Mouse (Mus musculus) G1E-ER4 (cell line): ENCODE results near the gene Ccdc85c. TPM values are rescaled to one million over a fixed set of nuclear protein-coding genes. Genes with fewer than 3 reads are reported as not detected.

Source experiments
- GATA1 ChIP-seq: IDR thresholded peaks from one replicate; pipeline ENCODE4 v1.8.0; 2012; ENCODE audit warnings: low read length, inconsistent platforms
- polyA plus RNA-seq: library from polyadenylated mRNA; stranded (reverse); fragments of >175 nt; gene quantifications from 2 replicates; pipeline ENCODE4 v1.2.3, GENCODE M21; 2012

Gene Ccdc85c
- polyA plus RNA-seq, 1 experiment: not detected

DNA sequence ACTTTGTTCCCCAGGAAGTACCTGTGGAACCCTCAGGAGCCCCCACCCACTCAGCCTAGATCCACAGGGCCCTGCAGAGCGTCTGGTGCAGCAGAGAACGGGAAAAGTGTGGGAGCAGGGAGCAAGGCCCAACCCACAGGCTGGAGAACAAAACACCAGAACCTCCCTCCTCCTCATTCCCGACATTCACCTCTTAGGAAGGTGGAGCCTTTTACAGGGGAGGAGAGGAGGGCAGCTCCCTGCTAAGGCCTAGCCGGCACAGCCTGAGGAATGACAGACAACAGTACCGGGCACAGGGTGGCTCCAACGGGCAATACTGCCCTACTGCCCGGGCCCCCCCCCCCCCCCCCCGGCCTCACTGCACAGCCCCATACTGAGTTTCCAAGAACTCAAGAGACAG, 51.9 kb downstream of the Ccdc85c start:
- no peak for TF ChIP-seq GATA1

DNA sequence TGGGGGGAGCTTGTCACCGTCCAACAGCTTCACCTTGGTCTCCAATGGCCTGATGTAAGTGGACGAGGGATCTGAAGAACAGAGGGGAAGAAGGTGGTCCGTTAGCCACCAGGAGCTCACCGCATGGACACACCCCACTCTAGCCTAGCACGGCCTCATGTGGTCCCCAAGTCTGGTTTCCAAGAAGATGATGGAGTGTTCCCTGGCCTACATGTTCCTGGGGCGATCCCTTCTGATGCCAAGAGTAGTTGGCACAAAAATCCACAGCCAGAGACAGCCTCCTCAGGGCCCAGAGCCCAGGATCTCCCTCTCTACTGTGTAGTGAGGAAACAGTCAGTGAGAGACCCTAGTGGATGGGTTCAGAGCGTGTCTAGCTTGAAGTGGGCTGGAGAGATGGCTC, 53.5 kb downstream of the Ccdc85c start:
- no peak for TF ChIP-seq GATA1

DNA sequence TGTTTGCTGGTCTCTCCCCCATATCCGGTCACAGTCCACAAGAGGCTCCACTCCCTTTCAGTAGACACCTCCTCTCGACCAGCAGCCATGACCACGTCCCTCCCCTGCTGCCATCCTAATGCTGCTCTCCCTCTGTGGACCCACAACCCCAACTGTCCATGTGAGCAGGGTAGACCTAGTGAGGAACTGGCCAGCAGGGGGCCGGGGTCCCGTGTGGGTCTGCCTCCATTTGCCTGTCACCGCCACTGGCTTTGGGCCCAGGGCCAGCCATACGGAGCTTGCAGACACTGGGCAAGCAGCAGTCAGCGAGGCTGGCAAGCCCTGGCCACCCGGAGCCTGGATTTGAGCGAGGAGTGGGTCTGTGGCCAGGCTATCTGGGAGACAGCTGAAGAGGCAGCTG, 54.0 kb downstream of the Ccdc85c start:
- TF ChIP-seq GATA1: no peak

DNA sequence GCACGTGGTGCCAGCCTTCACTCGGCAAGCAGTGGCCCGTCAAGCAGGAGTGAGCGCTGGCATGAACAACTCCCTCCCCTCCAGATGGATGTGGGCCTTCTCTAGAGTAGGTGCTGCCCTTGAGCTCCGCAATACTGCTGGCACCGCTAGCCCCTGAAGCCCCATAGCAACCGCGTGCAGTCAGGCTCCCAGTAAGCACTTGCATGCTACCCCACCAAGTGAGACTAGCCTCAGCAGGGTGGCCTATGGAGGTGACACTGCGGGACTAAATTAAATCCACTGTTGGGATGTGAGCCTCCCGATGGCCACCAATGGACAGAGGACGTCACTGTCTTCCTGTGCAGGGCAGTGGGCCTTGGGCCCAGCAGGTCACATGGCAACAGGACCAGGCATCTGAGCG, 54.6 kb downstream of the Ccdc85c start:
- TF ChIP-seq GATA1: no peak

DNA sequence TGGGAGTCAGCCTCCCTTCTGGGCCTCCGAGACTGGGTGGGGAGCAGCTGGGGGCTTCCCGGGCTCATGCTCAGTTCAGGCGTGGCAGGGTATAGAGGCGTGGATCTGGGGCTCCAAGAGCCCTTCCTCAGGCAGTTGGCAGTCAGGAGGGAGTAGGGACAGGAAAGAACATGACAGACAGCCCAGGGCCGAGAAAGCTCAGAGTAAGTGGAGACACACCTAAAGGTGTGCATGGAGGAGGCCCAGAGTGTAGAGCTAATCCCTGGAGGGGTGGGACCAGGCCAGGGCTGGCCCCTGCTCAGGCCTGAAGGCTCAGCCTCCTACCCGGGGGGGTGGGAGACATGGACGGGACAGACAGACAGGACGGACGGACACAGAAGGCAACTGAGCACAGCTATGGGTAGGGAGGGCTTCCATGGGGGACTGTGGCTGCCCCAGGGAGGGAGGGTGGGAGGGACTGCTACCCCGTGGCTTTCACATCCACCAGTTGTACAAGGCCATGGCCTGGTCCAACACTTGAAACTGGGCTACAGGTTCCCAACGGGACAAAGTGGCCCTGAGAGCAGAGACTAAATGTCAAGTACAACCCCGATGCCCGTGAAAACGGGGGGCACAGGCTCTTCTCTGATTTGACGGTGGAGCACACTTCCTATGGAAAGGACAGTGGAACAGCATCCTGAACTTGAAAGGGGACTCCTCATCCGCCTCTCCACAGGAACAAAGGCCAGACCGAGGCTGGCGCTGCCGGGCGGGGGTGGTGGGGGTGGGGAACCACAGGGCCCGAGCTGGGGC, 55.2 kb downstream of the Ccdc85c start:
- no peak for TF ChIP-seq GATA1

DNA sequence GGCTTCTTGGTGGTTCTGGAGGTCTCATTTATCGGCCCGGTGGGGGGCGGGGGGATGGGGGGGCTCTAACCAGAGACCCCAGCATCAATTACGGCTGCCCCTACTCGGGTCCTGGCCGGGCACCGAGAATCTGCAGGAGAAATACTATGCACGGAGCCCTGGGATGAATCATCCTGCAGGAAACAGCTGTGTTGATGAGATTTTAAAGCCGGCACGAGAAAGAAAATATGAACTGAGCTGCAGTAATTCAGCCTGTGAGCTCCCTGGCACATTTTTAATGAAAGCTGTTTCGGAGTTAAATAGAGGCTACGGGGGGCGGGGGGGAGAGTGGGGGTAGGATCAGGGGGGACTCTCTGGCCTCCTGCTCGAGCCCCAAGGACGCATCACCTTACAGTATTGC, 56.1 kb downstream of the Ccdc85c start:
- no peak for TF ChIP-seq GATA1

DNA sequence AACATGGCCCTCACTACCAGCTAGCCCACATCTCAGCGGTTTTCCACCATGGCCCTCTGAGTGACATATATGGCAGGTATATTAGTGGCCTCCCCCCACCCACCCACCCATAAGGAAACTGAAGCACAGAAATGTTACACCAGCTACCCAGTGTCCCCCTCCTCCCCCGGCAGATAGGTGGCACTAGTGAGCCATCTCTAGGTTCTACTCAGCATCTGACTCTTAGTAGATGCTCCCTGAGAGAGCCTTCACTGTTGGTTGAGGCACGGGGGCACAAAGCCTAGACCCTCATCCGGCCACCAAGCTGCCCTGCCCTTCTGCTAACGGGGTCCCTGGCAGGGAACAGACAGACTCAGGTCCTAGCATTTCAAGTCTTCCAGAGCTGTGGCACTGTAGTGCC, 57.7 kb downstream of the Ccdc85c start:
- TF ChIP-seq GATA1: no peak

DNA sequence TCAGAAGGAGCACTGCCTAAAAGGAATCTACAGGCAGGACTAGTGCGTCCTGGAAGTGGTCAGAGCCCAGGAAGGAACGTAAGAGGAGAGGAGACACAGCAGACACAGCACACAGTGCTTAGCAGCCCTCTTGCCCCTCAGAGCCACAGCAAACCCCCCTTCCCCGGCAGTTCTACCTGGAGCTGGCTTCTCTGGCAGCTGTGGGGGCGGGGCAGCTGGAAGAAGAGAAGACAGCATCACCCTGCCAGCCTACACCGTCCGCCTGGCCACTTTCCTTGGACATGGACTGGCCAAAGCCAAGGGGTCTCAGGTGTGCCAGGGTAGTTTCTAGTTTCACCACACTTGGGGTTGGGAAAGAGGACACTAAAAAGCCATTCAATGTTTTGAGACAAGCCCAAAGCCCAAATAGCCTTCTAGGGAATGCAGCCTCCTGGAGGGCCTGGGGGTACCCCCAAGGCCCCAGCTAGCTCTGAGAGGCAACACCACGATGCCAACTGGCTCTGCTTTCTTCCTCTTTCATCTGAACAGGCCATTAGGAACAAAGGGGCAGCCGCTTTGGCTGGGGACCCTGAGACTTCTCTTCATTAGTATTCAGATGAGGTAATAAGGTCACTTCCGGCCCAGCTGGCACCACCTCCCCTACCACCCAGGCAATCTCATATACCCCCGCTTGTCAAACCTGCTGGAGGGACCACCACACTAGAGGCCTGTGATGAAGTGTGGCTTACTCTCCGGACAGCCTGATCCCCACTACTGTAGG, 58.4 kb downstream of the Ccdc85c start:
- no peak for TF ChIP-seq GATA1

DNA sequence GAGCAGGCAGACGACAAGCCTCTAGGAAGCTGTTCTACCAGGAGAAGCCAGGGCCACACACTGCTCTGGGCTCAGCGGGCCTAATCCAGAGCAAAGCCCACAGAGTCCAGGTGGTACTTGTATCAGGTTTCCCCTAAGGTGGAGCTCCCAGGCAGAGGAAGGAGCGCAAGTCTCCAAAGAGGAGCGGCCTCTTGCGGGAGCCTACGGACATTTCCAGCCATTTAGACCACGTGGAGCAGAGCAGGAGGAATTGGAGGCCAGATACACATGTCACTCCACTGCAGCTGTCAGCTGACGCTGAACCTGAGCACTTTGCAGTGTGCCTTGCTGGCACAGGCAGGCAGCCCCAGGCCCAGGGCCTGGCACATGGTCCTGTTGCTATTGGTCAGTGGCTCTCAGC, 60.1 kb downstream of the Ccdc85c start:
- TF ChIP-seq GATA1: no peak

DNA sequence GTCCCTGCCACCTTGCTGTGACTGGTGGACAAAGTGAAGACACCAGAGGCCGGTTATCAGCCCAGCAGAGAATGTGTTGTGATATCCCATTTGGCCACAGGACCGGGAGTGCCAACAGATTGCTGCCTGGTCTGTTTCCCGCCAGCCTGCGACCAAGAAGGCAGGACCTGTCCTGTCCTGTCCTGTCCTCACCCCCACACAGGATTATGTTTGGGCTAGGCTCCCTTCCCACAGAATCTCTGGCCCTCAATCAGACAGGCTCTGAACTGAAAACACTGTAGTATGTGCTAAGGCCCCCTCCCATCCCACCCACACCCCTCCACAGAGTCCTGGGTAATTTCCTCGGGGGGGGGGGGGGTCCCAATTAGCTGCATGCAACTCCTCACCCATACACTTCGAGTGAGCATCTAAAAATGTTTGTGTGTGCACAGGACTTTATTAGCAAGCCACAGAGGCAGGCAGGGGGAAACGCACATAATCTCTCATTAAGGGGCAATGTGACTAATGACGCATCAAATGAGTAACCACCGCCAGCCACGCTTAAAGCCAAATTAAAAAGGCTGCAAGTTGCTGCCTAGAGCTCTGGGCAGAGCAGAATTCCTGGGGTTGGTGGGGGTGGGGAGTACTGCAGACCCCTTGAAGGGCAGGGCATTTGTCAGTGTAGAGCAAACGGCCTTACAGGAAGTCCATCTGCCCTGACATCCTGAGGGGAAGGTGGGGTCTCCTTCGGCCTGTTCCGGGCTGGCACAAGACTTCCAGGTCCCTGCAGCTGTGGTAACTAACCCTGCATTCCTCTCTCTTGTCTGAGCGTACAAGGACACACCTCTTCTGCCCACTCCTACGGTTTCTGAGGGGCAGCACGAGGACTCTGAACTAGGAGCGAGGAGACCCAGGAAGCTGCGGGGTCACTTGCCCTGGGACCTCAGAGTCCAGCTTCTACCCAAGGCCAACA, 61.9 kb downstream of the Ccdc85c start:
- no peak for TF ChIP-seq GATA1

DNA sequence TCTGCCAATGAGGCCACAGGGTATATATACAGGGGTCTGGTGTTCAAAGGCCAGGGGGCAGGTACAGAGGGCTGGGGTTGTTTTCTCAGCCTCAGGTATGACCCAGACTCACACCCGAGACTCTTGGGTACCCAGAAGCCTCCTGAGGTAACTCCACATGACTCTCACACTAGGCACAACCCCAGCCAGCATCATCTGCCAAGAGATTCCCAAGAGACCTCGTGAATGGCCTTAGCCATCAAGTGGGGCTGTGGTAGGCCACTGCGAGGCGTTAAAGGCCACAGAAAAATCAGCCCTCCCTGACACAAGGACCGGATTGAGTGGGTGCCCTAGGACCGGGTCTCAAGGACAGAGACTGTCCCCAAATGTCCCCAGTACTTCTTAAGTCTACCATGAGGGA, 62.7 kb downstream of the Ccdc85c start:
- no peak for TF ChIP-seq GATA1

DNA sequence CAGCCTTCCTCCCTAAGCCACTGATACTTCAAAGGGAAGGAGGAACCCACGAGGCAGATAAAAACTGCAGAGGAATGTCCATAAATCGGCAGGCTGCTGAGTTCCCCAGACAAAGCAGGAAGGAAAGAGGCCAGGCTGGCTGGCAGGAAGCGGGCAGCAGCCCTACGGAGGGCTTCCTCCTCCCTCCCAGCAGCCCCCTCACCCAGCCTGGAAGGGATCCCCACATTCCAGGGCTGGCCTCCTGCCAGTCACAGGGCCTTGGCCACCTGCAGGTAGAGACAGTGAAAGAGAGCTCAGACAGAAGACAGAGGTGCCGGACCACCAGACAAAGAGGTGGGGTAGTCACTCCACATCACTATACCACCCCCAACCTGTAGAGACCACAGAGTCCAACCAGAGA, 63.2 kb downstream of the Ccdc85c start:
- no peak for TF ChIP-seq GATA1

DNA sequence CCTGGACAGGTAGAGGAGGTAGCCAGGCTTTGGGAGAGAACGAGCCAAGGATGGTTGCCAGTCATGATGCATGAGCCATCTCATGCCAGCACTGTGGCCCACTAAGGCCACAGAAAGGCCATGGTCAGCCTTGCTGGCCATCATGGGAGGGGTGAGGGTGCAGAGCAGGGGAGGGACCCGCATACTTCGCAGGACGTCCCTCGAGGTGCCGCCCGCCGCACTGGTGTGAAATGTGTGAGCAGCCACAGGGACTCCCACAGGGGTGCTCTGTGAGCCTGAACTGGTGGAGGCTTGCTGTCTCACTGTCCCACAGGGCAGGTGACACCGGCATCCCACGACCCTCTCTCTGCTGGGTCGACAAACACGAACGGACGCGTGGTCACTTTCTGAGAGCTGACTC, 64.6 kb downstream of the Ccdc85c start:
- TF ChIP-seq GATA1: no peak

DNA sequence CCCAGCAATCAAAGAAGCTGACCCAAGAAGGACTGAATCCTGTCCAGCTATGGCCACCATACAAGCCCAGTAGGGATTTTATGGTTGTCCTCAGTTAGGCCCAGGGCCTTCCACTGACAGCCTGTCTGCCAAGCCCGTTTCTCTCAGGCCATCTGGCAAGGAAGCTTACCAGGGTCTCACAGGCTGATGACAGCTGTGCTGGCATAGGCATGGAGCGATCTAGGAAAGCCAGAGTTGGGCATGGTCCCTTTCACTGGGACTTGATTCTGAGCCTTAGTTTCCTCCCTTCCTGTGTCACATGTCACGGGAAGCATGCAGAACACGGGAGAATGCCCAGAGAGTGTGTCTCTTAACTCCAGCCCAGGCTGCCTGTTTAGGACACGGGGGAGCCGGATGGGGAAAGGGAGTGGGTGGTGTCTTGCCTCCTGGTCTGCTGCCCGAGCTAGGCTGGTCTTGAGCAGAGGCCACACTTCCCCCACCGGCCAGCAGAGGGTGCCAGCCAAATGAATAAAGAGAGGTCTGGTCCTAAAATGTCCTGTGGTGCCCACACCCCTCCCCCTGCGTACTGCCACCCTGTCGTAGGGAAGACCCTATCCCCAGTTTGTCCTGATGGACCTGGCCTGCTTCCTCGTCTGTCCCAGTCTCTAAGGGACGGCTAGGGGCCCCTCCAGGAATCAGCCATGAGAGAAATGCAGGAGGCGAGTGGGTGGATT, 66.3 kb downstream of the Ccdc85c start:
- TF ChIP-seq GATA1: no peak

DNA sequence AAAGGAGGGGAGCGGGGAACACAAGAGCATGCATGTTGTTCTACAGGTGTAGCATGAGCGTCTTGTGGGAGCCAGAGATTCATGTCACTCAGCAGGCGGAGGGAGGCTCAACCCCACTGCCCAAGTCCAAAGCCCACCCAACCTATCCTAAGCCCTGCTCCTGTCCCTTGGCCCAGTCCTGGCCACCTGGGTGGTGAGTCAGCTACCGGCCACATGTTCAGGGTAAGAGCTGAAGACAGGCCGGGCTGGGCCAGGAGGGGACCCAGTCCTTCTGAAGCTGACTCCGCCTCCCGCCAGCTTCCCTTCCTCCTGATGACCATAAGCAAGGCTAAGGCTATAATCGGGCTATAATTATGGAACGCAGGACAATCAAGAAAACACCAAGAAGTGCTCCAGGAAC, 67.0 kb downstream of the Ccdc85c start:
- TF ChIP-seq GATA1: no peak
